Mouse (Mus musculus) ES-E14 (cell line): Measurements from ENCODE around the gene Nprl3.

ENCODE experiments used
- HCFC1 ChIP-seq: IDR thresholded peaks from 2 replicates; pipeline ENCODE4 v1.6.1; 2012; ENCODE audit warnings: low read length, inconsistent platforms, borderline replicate concordance; ENCODE audit not compliant: insufficient read depth
- MAFK ChIP-seq: IDR thresholded peaks from 2 replicates; pipeline ENCODE4 v1.6.1; 2014; ENCODE audit warnings: mild to moderate bottlenecking, low read depth, low read length, inconsistent platforms; ENCODE audit not compliant: insufficient read depth
- ZC3H11A ChIP-seq: IDR thresholded peaks from 2 replicates; pipeline ENCODE4 v1.6.1; 2012; ENCODE audit warnings: low read depth, mild to moderate bottlenecking, inconsistent platforms, low read length, borderline replicate concordance

- no peak for TF ChIP-seq HCFC1
- TF ChIP-seq MAFK = no peak
- TF ChIP-seq ZC3H11A = no peak
Measured at GRCm38 (mm10) chr11:32227555-32227954, 40.0 kb downstream of the Nprl3 start.
